Mouse (Mus musculus): ENCODE measurements at regions not wholly inside any gene's neighbourhood (a gene's known extent, or its start where the extent isn't known, plus 50 kb on each side); places are given as distances from the start of the nearest gene placed in this dataset.

DNA sequence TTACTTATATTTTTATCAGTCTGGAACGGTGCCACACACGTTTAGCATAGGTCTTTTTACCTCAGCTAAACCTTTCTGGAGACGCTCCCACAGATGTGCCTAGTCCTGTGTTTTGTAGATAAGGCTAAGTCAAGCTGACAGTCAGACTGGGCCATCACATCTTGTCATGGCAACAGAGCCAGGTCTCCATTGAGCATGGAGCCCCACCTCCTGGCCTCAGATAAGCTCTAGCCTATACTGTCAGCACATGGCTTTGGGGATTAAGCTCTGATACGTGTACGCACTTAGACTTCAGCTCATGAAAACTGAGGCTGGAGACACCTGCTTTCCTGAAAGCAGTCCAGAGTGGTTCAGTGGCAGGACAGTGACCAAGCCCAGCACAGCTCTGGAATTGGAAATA lies 392.4 kb upstream of the Kcnab2 start:
- H3K4me1 ChIP-seq (ENCODE audit: insufficient read depth, low read length): no peaks in the 10 kb centered on the region
- no peaks in the 10 kb centered on the region for H3K9me3 ChIP-seq (ENCODE audit: low read length)
- H3K9ac ChIP-seq (replicated peaks; ENCODE audit: low read length): no peak overlapping the region
- no peaks in the 10 kb centered on the region for H3K27me3 ChIP-seq (ENCODE audit: insufficient read depth, low read length)
- H3K4me2 ChIP-seq (replicated peaks; ENCODE audit: low read depth, low read length): no peak overlapping the region
- H3K4me3 ChIP-seq (ENCODE audit: low read length): no peak overlapping the region
- H3K36me3 ChIP-seq (ENCODE audit: insufficient read depth, low read length): no peaks in the 10 kb centered on the region
- no peak for ATAC-seq (ENCODE audit: low FRiP score, low TSS enrichment)
- H3K27ac ChIP-seq (ENCODE audit: low read length): no peak overlapping the region
- 88% methylated on average over 5 of the region's 5 CpGs for WGBS

DNA sequence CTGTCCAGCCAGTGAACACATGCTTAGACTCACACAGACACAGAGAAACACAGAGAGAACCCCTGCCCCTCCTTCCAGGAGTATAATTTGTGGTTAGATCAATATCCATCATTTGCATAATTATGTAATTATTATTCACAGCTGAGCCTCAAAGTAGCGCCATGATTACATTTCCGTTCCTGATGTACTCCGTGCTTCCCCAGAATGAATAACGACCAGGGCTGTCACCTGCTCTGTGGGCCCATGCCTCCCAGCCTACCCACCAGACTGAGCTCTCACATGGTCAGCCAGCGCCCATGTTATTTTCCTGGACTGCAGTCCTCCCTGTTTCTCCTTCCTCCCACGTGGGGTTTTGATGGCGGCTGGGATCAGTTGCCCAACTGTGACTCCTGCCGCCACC lies 388.2 kb upstream of the Kcnab2 start:
- Histone ChIP-seq H3K27me3 (ENCODE audit: insufficient read depth, low read length) (no peaks in the 10 kb centered on the region), H3K9ac (replicated peaks; ENCODE audit: low read length) (no peak overlapping the region), H3K4me2 (replicated peaks; ENCODE audit: low read depth, low read length) (no peak overlapping the region), H3K27ac (ENCODE audit: low read length) (no peak overlapping the region), H3K4me1 (ENCODE audit: insufficient read depth, low read length) (no peaks in the 10 kb centered on the region), H3K36me3 (ENCODE audit: insufficient read depth, low read length) (no peaks in the 10 kb centered on the region), H3K9me3 (ENCODE audit: low read length) (no peaks in the 10 kb centered on the region), H3K4me3 (ENCODE audit: low read length) (no peak overlapping the region)
- ATAC-seq (ENCODE audit: low FRiP score, low TSS enrichment): no peak
- WGBS: 64% methylated on average over 8 of the region's 8 CpGs

DNA sequence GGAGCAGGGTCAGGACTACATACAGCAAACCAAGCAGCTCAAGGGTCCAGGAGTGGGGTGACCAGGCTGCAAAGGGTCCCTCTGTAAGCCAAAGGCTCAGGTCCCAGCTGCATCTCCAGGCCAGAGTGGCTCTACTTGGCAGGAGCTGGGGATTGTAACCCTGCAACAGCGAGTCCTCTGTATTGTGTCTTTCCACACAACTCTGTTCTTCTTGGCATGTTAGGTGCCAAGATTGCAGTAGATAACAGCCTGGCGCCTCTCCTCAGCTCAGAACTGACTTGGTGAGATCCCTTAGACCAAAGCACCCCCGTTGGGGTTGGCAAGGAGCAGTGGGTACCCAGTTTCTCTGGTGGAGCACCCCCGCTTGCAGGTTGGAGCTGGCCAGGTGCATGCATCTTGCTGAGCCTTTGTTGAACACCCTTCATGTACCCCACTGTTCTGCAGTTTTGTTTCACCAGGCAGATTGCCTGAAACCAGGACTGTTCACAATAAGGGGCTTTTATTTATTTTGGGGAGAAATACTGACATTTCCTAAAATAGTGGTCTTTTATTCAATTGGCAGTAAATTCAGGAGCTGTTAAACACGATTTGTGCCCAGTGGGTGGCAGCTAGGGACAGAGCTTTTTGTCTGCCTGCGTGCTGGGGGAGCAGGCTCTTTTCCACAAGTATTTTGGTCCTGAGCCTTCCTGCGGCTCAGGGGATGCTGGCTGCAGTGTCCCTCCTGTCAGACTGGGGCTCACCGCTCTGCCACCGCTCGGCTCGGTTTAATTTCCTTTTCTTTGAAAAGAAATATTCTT lies 385.3 kb upstream of the Kcnab2 start:
- WGBS: 64% methylated on average over 11 of the region's 11 CpGs
- ATAC-seq (ENCODE audit: low FRiP score, low TSS enrichment): no peak
- H3K4me1 ChIP-seq (ENCODE audit: insufficient read depth, low read length): no peaks in the 10 kb centered on the region

DNA sequence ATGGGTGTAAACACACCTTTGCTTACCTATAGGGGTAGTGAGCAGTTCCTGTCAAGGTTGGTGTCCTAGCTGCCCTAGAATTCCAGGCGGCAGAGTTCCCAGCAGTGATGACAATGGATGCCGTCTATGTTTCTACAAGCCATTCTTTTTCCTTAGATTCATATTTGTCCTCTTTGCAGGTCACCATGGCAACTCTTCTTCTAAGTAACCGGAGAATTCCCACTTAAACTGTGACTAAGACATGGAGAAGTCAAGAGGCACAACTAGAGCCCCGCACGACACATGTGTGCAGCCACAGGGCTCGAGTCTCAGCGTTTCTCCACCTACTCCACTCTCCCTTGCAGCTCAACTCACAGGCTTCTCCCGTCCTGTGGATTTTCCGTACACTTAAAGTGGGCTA lies 381.5 kb upstream of the Kcnab2 start:
- Histone ChIP-seq H3K9ac (replicated peaks; ENCODE audit: low read length) (no peak overlapping the region), H3K4me2 (replicated peaks; ENCODE audit: low read depth, low read length) (no peak overlapping the region)

More for the DNA sequence above, 385.3 kb upstream of the Kcnab2 start:
- Histone ChIP-seq H3K27ac (ENCODE audit: low read length) (no peak overlapping the region), H3K4me2 (replicated peaks; ENCODE audit: low read depth, low read length) (no peak overlapping the region), H3K4me3 (ENCODE audit: low read length) (no peak overlapping the region), H3K9ac (replicated peaks; ENCODE audit: low read length) (no peak overlapping the region), H3K27me3 (ENCODE audit: insufficient read depth, low read length) (no peaks in the 10 kb centered on the region), H3K9me3 (ENCODE audit: low read length) (no peaks in the 10 kb centered on the region), H3K36me3 (ENCODE audit: insufficient read depth, low read length) (no peaks in the 10 kb centered on the region)

DNA sequence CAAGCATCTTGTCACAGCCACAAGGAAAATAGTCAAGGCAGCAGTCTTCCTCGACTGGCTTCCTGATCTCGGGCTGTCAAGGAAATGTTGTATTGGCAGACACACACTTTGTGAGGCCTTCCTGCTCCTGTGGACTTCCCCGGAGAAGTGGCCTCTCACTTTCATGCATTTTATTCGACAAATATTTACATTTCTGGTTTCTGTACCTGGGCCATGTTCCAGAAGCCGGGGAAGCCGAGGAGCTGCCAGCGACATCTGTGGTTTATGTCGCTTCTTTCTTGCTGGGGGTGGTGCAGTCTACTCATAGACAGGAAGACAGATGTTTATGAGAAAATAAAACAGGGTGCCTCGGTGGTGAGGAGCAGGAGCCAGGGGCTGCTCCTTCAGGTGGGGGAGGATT lies 372.5 kb upstream of the Kcnab2 start:
- Histone ChIP-seq H3K9ac (replicated peaks; ENCODE audit: low read length) (no peak overlapping the region), H3K4me1 (ENCODE audit: insufficient read depth, low read length) (no peaks in the 10 kb centered on the region), H3K4me2 (replicated peaks; ENCODE audit: low read depth, low read length) (no peak overlapping the region), H3K9me3 (ENCODE audit: low read length) (no peaks in the 10 kb centered on the region), H3K27ac (ENCODE audit: low read length) (no peak overlapping the region), H3K36me3 (ENCODE audit: insufficient read depth, low read length) (no peaks in the 10 kb centered on the region), H3K4me3 (ENCODE audit: low read length) (no peak overlapping the region), H3K27me3 (ENCODE audit: insufficient read depth, low read length) (no peaks in the 10 kb centered on the region)
- no peak for ATAC-seq (ENCODE audit: low FRiP score, low TSS enrichment)
- 40% methylated on average over 9 of the region's 9 CpGs for WGBS

More for the DNA sequence above, 381.5 kb upstream of the Kcnab2 start:
- no peak overlapping the region for H3K4me3 ChIP-seq (ENCODE audit: low read length)
- H3K36me3 ChIP-seq (ENCODE audit: insufficient read depth, low read length): no peaks in the 10 kb centered on the region
- H3K9me3 ChIP-seq (ENCODE audit: low read length): no peaks in the 10 kb centered on the region
- no peaks in the 10 kb centered on the region for H3K27me3 ChIP-seq (ENCODE audit: insufficient read depth, low read length)
- no peak overlapping the region for H3K27ac ChIP-seq (ENCODE audit: low read length)
- ATAC-seq (ENCODE audit: low FRiP score, low TSS enrichment): no peak
- 82% methylated on average over 9 of the region's 9 CpGs for WGBS
- H3K4me1 ChIP-seq (ENCODE audit: insufficient read depth, low read length): no peaks in the 10 kb centered on the region

DNA sequence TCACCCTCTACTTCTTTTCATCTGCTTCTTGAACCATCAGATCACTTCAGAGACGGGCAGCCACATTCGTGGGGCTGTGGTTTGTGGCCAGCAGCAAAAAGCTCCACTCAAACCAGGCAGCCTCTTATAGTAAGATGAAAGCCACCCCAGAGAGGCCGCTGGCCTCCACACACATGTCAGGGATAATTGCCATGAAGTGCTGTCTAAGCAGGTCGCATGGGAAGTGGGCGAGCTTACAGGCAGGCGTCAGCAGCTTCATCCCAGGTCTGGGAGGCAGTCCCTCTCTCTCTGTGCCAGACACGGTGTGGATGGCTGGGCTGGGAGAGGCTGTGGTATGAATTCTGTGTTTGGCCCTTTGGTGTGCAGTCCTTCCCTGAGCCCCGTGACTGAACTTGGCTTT lies 358.4 kb upstream of the Kcnab2 start:
- Histone ChIP-seq H3K9ac (replicated peaks; ENCODE audit: low read length) (no peak overlapping the region), H3K9me3 (ENCODE audit: low read length) (no peaks in the 10 kb centered on the region; the same call in 1 of the 2 replicates), H3K27ac (ENCODE audit: low read length) (no peak overlapping the region), H3K27me3 (ENCODE audit: insufficient read depth, low read length) (no peaks in the 10 kb centered on the region; the same call in none of the 2 replicates), H3K36me3 (ENCODE audit: insufficient read depth, low read length) (no peaks in the 10 kb centered on the region), H3K4me2 (replicated peaks; ENCODE audit: low read depth, low read length) (no peak overlapping the region), H3K4me3 (ENCODE audit: low read length) (no peak overlapping the region), H3K4me1 (ENCODE audit: insufficient read depth, low read length) (peaks cover 6% of the 10 kb centered on the region; the same call in 1 of the 2 replicates)
- WGBS: 39% methylated on average over 8 of the region's 8 CpGs
- no peak for ATAC-seq (ENCODE audit: low FRiP score, low TSS enrichment)

DNA sequence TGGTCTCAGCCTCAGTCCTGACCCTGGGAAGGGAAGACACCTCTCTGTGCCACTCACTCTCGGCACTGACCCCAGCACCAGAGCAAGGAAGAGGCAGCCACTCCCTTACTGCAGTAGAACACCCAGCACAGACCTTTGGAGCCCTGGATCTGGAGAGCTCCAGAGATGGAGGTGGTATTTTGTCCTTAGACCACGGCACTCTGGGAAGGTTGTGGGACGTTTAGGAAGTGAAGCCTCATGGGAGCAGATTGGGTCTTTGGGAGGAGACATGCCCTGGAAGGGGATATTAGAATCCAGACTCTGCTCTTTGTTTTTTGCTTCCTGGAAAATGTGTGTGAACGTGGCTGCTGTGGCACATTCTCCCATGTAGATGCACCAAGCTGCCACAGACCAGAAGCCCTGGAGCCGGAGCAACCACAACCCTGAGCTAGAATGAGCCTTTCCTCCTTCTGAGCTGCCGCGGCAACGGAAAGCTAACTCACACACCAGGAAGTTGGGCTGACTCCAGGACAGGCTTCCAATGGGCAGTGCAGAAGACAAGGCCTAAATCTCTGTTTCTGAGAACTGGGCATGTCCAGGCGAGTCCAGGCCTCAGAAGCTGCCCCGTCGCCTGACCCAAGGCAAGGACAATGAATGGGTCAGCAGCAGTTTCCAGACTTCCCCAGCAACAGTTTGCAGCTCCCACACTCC lies 356.9 kb upstream of the Kcnab2 start:
- WGBS: 66% methylated on average over 11 of the region's 11 CpGs
- Histone ChIP-seq H3K9me3 (ENCODE audit: low read length) (peaks cover 3% of the 10 kb centered on the region), H3K4me3 (ENCODE audit: low read length) (no peak overlapping the region)

DNA sequence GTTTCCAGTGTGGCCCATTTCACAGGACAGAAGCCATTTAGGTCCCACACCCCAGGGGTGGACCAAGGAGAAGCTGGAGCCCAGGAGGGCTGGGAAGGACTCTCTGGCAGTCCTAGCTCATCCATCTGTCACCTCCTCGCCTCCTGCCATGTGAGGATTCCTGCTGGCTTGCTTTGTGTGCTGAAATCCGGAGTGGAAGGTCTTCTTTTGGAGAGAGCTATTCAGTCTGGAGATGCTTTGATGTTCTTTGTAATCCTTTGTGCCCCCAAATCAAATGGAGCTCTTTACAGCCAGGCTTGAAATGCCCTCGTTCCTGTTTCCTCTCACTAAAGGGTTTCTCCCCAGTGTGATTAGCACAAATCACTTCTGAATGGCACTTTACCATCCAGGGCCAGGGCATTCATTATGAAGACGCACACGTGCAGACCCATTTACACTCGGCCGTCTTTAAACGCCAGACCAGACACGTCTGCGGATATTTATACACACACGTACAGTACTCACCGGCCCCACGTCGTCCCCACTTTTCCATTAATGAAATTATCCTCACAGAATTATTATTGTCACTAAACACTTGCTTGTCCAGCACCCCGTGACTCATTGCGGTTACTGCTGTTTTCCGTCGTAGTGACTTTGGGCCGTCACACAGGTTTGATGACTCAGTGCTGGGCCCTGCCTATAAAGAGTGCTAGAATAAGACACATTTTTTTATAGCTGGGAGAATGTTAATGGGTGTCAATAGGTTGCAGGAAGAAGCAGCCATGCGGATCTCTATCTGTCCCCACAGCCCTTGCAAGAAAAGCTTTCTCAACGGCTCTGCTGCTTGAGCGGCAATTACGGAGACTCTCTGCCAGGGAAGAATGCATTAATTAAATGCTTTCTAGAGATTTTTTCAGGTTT lies 356.0 kb upstream of the Kcnab2 start:
- WGBS: 15% methylated on average over 23 of the region's 23 CpGs
- Histone ChIP-seq H3K4me3 (ENCODE audit: low read length) (no peak overlapping the region), H3K36me3 (ENCODE audit: insufficient read depth, low read length) (no peaks in the 10 kb centered on the region), H3K4me1 (ENCODE audit: insufficient read depth, low read length) (peaks cover 6% of the 10 kb centered on the region; the same call in 1 of the 2 replicates), H3K9ac (replicated peaks; ENCODE audit: low read length) (no peak overlapping the region), H3K27ac (ENCODE audit: low read length) (no peak overlapping the region), H3K4me2 (replicated peaks; ENCODE audit: low read depth, low read length) (no peak overlapping the region), H3K9me3 (ENCODE audit: low read length) (peaks cover 9% of the 10 kb centered on the region), H3K27me3 (ENCODE audit: insufficient read depth, low read length) (no peaks in the 10 kb centered on the region; the same call in none of the 2 replicates)
- ATAC-seq (ENCODE audit: low FRiP score, low TSS enrichment): peak; percentile 54; the same call in 1 of the 2 replicates

More for the DNA sequence above, 356.9 kb upstream of the Kcnab2 start:
- Histone ChIP-seq H3K4me2 (replicated peaks; ENCODE audit: low read depth, low read length) (no peak overlapping the region), H3K36me3 (ENCODE audit: insufficient read depth, low read length) (no peaks in the 10 kb centered on the region), H3K27me3 (ENCODE audit: insufficient read depth, low read length) (no peaks in the 10 kb centered on the region; the same call in none of the 2 replicates), H3K4me1 (ENCODE audit: insufficient read depth, low read length) (peaks cover 6% of the 10 kb centered on the region; the same call in 1 of the 2 replicates), H3K27ac (ENCODE audit: low read length) (no peak overlapping the region), H3K9ac (replicated peaks; ENCODE audit: low read length) (no peak overlapping the region)
- 0 out of 2 replicates have a peak, but pooled peaks have one; percentile 27 for ATAC-seq (ENCODE audit: low FRiP score, low TSS enrichment)

DNA sequence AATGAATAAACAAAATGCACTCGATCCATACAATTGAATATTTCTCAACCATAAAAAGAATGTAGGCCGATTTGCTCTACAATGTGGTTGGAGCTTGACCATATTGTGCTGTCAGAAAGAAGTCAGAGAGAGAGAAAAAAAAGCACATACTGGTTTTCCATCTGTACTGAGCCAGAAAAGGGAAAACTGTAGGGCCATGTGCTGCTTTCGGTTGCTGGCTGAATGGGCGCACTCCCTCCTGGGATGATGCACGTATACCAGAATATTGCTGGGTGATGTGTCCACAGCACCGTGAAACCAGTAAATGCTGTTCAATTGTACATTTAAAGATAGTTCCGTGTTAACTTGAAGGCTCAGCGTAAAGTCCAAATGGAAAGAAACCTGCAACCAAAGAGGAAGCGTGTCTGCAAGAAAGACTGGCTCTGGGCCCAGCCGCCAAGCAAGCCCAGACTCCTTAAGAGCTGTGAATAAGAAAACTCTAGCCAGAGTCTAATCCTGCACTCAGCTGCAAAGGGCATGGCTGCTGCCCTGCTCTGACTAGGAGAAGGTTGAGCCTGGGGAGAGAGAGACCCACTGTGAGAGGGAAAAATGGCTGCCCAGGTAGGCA lies 355.2 kb upstream of the Kcnab2 start:
- H3K36me3 ChIP-seq (ENCODE audit: insufficient read depth, low read length): no peaks in the 10 kb centered on the region
- no peak overlapping the region for H3K4me3 ChIP-seq (ENCODE audit: low read length)
- H3K27me3 ChIP-seq (ENCODE audit: insufficient read depth, low read length): no peaks in the 10 kb centered on the region; the same call in none of the 2 replicates
- H3K27ac ChIP-seq (ENCODE audit: low read length): no peak overlapping the region
- no peak for ATAC-seq (ENCODE audit: low FRiP score, low TSS enrichment)
- no peak overlapping the region for H3K9ac ChIP-seq (replicated peaks; ENCODE audit: low read length)
- H3K9me3 ChIP-seq (ENCODE audit: low read length): peaks cover 17% of the 10 kb centered on the region
- WGBS: 87% methylated on average over 10 of the region's 10 CpGs
- peaks cover 6% of the 10 kb centered on the region; the same call in 1 of the 2 replicates for H3K4me1 ChIP-seq (ENCODE audit: insufficient read depth, low read length)
- H3K4me2 ChIP-seq (replicated peaks; ENCODE audit: low read depth, low read length): no peak overlapping the region

Data from kidney, embryonic 16.5 days (tissue).